Mouse (Mus musculus): ENCODE results near the gene Gfod2. TPM values are rescaled to one million over a fixed set of nuclear protein-coding genes. Genes with fewer than 3 reads are reported as not detected.

The Gfod2 gene
- 7.7 and 10.0 TPM in 2 replicates for polyA plus RNA-seq (2012; rRNA removed; ENCODE audit: low replicate concordance)

DNA sequence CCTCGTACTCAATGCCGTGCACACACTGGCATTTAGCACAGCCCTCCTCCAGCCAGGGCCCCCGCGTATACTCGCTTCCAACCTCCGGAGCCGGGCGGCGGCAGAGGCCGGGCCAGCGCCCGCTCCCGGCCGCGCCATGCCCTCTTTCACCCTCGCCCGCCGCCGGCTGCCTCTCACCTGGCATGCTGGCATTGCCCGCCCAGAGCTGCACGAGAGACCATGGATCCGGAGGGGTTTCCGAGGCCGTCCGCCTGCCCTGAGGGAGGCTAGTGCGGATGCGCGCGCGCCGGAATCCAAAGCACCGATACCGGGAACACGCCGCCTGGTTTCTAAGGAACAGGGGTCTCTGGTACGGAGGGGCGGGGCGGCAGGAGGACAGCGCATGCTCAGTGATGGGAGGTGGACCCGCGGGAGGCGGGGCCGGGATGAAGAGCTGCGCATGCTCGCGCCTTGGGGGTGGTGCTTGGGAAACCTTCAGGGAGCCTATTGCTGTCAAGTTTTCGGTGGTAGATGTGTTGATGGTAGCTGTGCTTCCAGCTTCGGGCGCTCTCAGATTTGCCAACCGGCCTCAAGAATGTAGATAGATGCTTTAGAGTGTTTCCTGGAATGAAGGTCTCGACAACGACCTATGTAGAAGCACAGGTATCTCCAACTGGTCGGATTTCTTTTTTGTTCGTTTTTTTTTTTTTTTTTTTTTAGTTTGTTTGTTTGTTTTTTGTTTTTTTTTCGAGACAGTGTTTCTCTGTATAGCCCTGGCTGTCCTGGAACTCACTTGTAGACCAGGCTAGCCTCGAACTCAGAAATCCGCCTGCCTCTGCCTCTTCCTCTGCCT is at the start of gene Gfod2:
Gene Gfod2, minus strand, starts transcription at position 388 of the 832 bp plus-strand sequence.

DNA sequence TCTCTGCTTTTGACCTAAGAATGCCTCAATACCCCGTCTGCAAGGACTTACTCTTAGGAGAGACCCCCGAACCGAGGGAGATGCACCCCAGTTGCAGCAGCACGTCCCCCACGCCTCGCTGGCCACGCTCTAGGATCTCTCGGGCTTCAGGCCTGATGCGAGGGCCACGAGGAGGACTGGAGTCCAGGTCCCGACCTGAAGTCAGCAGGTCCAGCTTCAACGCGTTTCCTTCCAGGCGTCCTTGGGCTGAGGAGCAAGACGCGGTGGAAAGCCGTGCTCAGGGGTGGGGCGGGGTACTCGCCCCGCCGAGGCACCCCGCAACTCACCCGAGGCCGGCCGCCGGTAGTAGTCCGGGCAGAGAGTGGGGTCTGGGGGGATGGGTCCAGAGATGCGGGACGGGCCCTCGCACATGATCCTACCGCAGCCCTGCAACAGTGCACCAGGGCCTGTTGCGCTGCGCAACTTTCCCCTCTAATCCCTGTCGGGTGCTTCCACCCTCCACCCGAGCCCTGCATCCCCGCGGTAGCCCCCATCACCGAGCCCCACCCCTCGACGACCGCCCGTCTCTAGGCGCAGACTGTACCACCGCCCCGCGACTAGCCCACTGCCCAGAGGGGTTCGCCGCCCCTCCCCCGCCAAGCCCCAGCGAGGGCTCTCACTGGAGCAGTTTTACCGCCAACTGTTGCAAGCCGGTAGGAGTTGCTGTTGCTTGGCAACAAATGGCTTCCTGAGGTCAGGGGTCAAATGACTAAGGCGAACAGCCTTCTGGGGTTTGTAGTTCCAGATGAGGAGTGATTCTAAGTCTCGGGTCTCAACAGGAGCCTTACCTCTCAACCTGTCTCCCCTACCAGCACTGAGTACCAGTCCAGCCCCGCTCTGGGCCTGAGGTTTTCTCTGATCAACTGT is 50.7 kb downstream of the Gfod2 start, which contains the start of the genes 4933405L10Rik and Enkd1:
Gene 4933405L10Rik, plus strand, starts transcription at position 158 of the 906 bp plus-strand sequence.
Gene Enkd1, minus strand, starts transcription at position 713 of the 906 bp plus-strand sequence.

DNA sequence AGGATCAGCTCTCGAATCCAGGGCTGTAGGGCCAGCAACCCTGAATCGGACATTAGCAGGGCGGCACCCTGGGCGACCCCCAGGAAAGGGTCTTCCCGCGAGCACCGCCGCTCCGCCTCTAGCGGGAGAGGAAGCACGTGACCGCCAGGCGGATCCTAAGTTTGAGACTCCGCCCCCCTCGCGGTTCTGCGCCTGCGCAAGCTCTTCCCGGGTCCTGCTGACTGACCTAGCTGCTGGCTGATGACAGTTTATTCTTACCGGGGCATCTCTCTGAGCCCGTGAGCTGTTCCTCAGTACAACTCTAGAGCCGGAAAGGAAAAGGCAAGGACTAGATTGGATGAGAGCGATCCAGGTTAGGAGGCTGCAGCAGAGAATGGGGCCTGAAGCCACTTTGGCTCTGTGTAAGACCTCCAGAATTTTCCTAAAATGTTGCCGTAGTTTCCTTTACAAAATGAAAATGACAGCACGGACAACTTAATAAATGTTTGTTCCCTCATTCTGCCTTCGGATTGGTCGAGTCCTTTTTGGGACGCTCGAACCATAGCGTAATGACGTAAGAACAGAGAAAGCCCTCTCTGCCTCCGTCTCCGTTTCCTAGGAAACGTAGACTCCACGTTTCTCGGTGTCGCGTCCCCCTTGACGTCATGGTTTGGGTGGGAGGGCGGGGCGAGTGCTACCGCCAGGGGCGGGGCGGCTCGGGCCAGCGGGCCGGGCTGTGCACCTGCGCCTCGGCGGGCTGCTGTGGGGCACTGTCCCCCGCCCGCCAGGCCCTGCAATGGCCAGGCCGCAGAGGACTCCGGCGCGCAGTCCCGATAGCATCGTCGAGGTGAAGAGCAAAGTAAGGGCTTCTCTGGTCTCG is 57.3 kb downstream of the Gfod2 start, which contains the start of the genes Acd and Pard6a:
Gene Acd, minus strand, starts transcription at position 137 of the 859 bp plus-strand sequence.
Gene Pard6a, plus strand, starts transcription at position 183 of the 859 bp plus-strand sequence.

GRCm38 (mm10) chr8:105685796-105686308 is 72.6 kb downstream of the Gfod2 start, which contains the start of gene Carmil2:
Gene Carmil2 (plus strand): TSS chr8:105686274.

Other genes with a start within 250 kb of the Gfod2 start
- 3.3 and 572 TPM in 2 replicates for gene Hsd11b2, start 239.9 kb downstream of the Gfod2 start, polyA plus RNA-seq (2012; rRNA removed; ENCODE audit: low replicate concordance)
- gene Atp6v0d1, start 192.6 kb downstream of the Gfod2 start, polyA plus RNA-seq (2012; rRNA removed; ENCODE audit: low replicate concordance) = 150 and 241 TPM in 2 replicates
- gene Ripor1, start 153.4 kb downstream of the Gfod2 start, polyA plus RNA-seq (2012; rRNA removed; ENCODE audit: low replicate concordance) = 34.4 and 43.4 TPM in 2 replicates
- 11.0 and 24.5 TPM in 2 replicates for gene Ctcf, start 122.1 kb downstream of the Gfod2 start, polyA plus RNA-seq (2012; rRNA removed; ENCODE audit: low replicate concordance)
- not detected in 2 replicates for gene Agrp, start 121.3 kb downstream of the Gfod2 start, polyA plus RNA-seq (2012; rRNA removed; ENCODE audit: low replicate concordance)
- 1.2 and 1.5 TPM in 2 replicates for gene Carmil2, start 72.4 kb downstream of the Gfod2 start, polyA plus RNA-seq (2012; rRNA removed; ENCODE audit: low replicate concordance)
- gene Acd, start 57.6 kb downstream of the Gfod2 start, polyA plus RNA-seq (2012; rRNA removed; ENCODE audit: low replicate concordance) = 39.9 and 48.6 TPM in 2 replicates
- 25.6 and 26.0 TPM in 2 replicates for gene Pard6a, start 57.5 kb downstream of the Gfod2 start, polyA plus RNA-seq (2012; rRNA removed; ENCODE audit: low replicate concordance)
- gene 4933405L10Rik, start 51.0 kb downstream of the Gfod2 start, polyA plus RNA-seq (2012; rRNA removed; ENCODE audit: low replicate concordance) = 0.10 TPM in 1 of 2 replicates, not detected in the other
- gene Enkd1, start 50.5 kb downstream of the Gfod2 start, polyA plus RNA-seq (2012; rRNA removed; ENCODE audit: low replicate concordance) = 5.7 and 12.8 TPM in 2 replicates
- gene Ranbp10, start 68.7 kb upstream of the Gfod2 start, polyA plus RNA-seq (2012; rRNA removed; ENCODE audit: low replicate concordance) = 26.6 and 31.6 TPM in 2 replicates
- gene Tsnaxip1, start 69.1 kb upstream of the Gfod2 start, polyA plus RNA-seq (2012; rRNA removed; ENCODE audit: low replicate concordance) = 0.05 TPM in 1 of 2 replicates, not detected in the other
- gene Cenpt, start 94.6 kb upstream of the Gfod2 start, polyA plus RNA-seq (2012; rRNA removed; ENCODE audit: low replicate concordance) = 17.6 and 36.3 TPM in 2 replicates
- gene Thap11, start 96.5 kb upstream of the Gfod2 start, polyA plus RNA-seq (2012; rRNA removed; ENCODE audit: low replicate concordance) = 39.9 and 66.8 TPM in 2 replicates
- gene Nutf2, start 101.9 kb upstream of the Gfod2 start, polyA plus RNA-seq (2012; rRNA removed; ENCODE audit: low replicate concordance) = 37.9 and 42.9 TPM in 2 replicates
- gene Edc4, start 122.2 kb upstream of the Gfod2 start, polyA plus RNA-seq (2012; rRNA removed; ENCODE audit: low replicate concordance) = 45.4 and 85.8 TPM in 2 replicates
- gene Nrn1l, start 134.9 kb upstream of the Gfod2 start, polyA plus RNA-seq (2012; rRNA removed; ENCODE audit: low replicate concordance) = 1.2 and 1.5 TPM in 2 replicates
- 55.5 and 60.6 TPM in 2 replicates for gene Pskh1, start 141.8 kb upstream of the Gfod2 start, polyA plus RNA-seq (2012; rRNA removed; ENCODE audit: low replicate concordance)
- 2.2 and 4.2 TPM in 2 replicates for gene Ctrl, start 175.2 kb upstream of the Gfod2 start, polyA plus RNA-seq (2012; rRNA removed; ENCODE audit: low replicate concordance)
- gene Psmb10, start 179.8 kb upstream of the Gfod2 start, polyA plus RNA-seq (2012; rRNA removed; ENCODE audit: low replicate concordance) = 152 and 154 TPM in 2 replicates
- 3.1 and 5.9 TPM in 2 replicates for gene Lcat, start 184.7 kb upstream of the Gfod2 start, polyA plus RNA-seq (2012; rRNA removed; ENCODE audit: low replicate concordance)
- 68.7 and 121 TPM in 2 replicates for gene Slc12a4, start 207.4 kb upstream of the Gfod2 start, polyA plus RNA-seq (2012; rRNA removed; ENCODE audit: low replicate concordance)
- gene Dpep3, start 220.8 kb upstream of the Gfod2 start, polyA plus RNA-seq (2012; rRNA removed; ENCODE audit: low replicate concordance) = 0.18 and 0.40 TPM in 2 replicates
- gene Dus2, start 232.7 kb upstream of the Gfod2 start, polyA plus RNA-seq (2012; rRNA removed; ENCODE audit: low replicate concordance) = 15.8 and 20.1 TPM in 2 replicates
- gene Dpep2nb, start 247.3 kb upstream of the Gfod2 start, polyA plus RNA-seq (2012; rRNA removed; ENCODE audit: low replicate concordance) = not detected in 2 replicates

Data from subcutaneous adipose tissue, adult 2 months (tissue).